Mouse (Mus musculus) testis, postnatal 10 days (tissue): Measurements from ENCODE around the gene Zc3h10.
"Not testable (repeated sequence)": the region's sequence is repeated elsewhere in the genome, so short reads cannot be mapped to it uniquely, and the experiment has no call there.

Experiments used
- DNase-seq: peaks from one replicate; pipeline ENCODE4 v3.0.0; 2021; ENCODE audit warnings: low spot score

Gene Zc3h10

DNA sequence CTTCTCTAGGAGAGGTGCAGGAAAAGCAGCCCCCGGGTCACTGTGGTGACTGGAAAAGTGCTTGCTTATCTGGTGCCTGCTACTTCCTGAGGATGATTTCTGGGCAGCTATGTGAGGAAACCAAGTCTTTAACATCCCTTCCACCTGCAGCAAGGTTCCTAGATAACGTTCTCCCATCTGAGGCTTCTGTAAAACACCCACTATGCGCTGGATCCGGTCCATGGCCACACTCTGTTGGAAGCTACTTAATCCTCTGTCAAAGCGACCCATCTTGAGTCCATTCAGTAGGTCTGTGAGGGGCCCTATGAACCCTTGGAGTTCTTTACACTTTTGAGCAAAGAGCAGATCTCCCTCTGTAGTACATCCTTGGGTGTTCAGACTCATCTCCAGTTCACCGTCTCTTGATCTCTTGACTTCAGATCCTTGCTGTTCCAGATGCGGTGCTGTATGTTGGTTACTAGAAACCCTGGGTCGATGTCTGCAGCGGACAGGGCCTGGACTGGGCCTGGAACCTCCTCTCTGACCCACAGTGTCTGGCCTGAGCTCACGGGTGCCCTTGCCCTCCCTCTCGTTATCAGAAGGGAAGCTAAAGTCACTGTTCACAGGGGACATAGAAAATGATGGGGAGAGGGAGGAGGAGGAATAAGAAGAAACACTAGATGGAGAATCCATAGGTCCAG, 2.7 kb upstream of the Zc3h10 start:
- DNase-seq = not testable (repeated sequence)

DNA sequence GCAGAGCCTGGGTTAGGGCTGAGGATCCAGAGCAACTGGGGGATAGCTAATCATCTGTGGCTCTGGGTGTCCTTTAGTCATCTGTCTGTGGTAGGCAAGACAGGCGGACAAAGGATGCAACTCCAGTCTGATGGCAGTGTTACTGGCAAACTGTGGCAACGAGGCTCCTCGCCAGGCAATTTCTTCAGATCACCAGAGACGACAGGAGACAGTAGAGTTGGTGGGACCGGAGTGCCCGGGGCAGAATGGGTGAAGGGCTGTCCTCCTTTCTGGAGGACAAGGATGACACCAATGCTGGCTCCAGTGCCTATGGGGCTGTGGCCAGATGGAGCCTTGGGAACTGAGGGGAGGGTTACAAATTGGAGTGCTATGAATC, 2.1 kb upstream of the Zc3h10 start:
- not testable (repeated sequence) for DNase-seq

DNA sequence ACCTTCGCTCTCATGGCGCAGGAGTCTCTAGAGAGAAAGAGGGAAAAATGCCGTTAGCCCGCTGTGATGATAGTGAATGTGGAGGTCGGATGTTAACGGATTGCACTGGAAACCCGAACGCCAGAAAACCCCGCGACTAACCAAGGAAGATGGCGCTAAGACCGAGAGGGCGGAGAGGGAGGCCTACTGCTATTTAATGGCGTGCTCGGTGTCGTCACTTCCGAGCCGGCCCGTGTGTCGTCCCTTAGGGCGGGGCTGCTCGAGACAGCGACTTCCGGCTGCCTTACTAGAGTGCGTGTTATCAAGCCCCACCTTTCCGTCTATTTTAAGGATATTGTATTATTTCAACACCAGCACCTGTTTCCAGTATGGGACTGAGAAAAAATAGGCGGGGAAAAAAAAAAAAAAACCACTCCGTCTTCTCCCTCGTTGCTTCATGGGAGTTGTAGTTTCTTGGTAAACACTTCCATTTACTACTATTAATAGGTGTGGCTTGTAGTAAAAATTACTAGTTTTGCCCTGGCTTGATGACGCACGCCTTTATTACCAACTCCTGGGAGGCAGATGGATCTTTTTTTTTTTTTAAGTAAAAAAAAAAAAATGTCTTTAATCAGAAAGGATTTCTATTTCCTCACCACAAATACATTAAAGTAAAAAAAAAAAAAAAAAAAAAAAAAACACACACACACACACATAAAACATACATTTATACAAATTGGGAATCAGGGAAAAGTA, 1.5 kb upstream of the Zc3h10 start, which contains the start of gene Rpl41:
Rpl41 (minus strand) TSS at position 359 of the 735 bp plus-strand sequence.
- peak; percentile 92 for DNase-seq

DNA sequence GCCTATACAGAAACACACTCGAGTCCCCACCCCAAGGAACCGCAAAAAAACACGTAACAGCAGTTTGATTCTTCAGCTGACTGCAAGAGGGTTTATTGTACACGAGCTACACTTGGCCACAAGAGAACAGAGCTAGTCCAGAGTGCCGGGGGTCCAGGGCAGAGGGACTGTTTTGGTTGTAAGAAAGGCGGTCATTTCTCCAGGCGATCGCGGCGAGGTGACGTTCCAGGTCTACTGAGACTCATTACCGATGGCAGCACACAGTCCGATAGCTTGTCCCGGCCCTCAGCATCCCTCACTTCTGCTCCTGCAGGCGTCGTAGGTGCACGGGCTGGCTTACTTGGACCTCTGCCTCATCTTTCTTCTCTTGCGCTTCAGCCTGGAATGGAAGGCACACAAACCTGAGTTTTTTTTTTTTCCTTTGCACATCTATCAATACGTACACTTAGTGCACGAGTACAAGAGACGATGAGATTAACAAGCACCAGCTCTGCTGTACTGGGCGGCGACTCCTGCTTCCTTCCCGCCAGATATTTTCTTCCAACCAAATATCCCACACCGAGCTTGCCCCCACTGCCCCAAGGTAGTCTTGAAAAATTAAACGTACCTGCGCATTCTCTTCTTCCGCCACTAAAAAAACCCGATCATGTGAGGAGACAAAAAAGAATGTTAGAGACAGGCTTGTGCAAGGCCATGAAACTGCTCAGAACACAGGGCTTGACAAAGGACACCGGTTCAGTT, 647 bp upstream of the Zc3h10 start:
- DNase-seq = not testable (repeated sequence)

DNA sequence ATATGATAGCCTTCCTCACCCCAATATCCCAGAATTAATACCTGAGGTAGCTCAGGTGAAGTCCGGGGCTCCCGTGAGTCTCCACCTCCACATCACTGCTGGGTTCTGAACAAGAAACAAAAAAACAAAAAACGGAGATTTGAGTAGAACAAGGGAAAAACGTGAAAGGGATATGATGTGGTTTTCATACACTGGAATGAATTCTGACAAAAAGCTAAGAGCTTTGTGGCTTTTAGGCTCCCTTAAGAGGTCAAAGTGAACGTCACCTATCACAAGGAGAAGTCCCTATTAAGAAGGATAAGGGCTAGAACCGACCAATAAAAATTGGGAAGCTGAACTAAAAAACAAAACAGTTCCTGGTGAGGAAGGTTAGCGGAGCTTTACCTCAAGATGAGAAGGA, 787 bp downstream of the Zc3h10 start:
- DNase-seq = no peak

DNA sequence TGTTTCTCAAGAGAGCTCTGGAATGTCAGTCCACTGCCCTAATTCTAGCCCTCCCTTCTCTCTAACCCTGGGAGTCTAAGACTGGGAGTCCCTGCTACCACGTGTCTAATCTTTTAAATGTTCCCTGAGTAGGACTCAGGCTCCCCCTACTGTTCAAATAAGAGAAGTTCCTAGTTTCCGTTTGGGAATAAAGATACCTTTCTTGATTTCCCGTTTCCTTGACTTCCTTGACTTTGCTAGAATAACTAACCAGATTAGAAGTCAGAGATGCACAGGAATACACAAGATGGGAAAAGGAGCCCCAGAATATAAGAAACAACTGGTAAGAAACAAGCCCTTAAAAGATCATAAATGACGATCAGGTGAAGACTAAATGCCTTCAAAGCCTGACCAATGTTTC, 1.2 kb downstream of the Zc3h10 start:
- DNase-seq = no peak

DNA sequence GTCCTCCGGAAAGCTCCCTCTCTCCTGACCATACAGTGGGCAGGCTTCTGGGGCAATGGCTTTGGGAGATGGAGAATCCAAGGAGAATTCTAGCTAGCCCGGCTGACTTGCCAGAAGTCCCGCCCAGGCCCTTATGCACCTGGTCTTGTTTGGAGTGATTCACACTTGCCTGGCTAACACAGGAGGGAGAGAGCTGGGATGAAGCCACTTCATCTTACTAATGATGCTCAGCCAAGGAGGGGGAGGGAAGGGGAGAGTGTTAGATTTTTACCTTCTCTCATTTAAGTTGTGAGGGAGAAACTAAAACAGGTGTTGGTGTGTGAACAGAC, 2.0 kb downstream of the Zc3h10 start:
- no peak for DNase-seq

DNA sequence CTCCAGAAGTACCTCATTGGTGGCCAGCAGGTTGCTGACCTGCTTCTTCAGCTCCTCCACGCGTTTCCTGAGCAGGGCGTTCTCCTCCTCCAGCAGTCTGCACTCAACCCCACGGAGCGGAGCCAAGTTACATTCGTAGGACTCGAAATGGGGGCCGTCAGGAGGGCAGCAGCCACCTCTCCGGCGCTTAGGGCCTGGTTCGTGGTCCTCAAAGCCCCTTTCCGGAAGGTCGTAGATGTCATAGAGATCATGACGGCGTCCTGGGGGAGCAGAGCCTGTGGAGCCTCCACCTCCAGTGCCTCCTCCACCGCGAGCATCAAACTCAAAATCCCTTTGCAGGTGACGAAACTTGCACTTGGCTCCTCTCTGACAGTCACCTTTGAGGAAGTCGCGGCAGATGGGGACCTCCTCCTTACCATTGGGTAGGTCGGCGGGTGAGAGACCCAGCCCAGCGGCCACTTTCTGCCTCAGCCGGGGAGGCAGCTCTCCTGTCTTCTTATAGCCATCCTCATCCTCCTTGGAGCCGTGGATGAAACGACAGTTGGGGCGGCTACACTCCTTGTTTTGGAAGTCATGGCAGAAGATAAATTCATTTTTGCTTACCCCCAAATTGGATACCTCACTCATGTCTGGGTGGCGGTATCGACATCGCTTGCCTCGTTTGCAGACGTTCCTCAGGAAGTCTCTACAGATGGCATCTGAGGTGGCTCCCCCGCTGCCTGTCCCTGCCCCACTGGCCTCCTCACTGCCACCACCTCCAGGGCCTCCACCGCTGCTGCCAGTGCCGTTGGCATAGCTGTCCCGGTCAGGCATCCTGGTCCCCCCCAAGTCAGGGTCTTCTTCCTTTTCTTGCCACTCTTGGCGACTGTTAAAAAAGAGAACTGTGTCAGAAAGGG, 2.7 kb downstream of the Zc3h10 start:
- DNase-seq = no peak

DNA sequence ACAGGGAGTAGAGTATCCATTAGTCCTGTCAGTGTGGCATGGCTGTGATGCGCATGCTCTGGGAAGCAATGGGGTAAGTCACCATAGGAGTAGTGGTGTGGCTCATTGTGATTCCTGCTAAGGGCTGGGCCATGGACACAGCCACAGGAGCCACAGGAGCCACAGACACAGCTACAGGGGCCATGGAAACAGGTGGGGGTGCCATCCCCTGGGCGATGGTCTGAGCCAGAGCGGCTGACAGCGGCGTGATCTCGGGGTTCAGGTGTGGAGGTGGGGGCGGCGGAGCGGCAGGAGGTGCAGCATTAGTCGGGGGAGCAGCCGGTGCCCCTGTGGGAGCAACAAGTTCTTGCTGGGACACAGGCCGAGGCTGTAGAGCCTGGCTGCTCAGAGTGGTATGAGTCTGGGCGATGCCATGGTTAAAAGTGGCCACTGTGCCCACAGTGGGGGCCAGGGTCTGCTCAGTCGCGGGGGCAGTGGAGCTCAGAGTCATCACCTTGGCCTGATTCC, 3.4 kb downstream of the Zc3h10 start:
- no peak for DNase-seq

DNA sequence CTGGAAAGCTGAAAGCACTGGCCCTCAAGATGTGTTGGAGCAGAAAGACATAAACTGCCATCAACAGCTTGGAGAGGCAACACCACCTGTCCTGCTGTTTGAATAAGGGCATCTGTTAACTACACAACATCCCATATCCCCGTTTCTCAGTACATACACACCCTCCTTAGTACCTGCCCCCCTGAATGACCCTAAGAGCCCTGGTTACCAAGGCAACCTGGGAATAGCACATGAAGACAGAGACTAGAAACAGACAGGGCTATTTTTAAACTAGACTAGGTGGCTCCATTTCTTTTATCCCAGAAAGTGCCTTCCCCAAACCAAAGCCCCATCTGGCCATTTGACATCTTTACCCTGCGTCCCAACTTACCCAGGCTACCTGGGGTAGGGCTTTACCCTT, 4.5 kb downstream of the Zc3h10 start:
- DNase-seq = no peak

DNA sequence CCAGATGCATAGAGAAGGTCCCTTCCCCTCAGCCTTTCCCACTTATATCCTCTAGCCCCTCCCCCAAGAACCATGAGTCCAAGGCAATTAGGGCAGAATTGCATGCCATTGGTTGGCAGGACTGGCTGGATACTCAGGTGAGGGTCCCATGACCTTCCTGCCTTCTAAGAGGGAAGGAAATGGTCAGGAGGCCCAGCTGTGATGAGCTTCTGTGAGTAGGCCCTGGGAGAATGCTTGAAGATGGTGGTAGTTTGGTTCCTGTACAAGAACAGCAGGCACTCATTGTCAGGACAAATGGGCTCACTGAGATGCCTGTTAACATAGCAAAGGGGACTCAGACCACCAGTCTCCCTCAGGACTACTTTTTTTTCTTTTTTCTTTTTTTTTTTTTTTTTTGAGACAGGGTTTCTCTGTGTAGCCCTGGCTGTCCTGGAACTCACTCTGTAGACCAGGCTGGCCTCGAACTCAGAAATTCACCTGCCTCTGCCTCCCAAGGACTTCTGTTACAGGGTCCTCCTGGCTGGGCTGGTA, 9.2 kb downstream of the Zc3h10 start:
- no peak for DNase-seq

DNA sequence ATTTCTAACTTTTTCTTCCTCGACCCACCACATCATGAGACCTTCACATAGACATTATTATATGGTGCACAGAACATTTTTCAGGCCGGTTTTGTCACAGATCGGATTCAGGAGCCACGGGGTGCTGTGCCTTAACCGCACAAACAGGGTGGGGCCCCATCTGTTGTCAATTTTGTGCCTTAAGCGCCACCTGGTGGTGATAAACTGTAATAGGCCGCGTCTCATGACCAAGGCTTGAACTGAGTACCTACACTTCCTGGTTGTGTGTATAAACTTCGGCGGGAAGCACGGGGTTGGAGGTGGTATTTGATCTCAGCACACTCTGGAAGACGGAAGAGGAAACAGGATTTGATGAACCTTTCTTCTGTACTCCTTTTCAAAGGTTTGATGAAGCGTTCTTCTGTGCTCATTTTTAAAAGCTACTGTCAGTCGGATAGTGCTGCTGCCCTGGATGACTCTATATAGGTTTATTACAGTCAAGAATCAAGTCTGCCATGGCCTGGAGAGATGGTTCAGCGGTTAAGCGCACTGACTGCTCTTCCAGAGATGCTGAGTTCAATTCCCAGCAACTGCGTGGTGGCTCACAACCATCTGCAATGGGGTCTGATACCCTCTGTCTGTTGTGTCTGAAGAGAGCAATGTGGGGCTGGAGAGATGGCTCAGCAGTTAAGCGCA, 11.2 kb downstream of the Zc3h10 start:
- peak; percentile 84 for DNase-seq

DNA sequence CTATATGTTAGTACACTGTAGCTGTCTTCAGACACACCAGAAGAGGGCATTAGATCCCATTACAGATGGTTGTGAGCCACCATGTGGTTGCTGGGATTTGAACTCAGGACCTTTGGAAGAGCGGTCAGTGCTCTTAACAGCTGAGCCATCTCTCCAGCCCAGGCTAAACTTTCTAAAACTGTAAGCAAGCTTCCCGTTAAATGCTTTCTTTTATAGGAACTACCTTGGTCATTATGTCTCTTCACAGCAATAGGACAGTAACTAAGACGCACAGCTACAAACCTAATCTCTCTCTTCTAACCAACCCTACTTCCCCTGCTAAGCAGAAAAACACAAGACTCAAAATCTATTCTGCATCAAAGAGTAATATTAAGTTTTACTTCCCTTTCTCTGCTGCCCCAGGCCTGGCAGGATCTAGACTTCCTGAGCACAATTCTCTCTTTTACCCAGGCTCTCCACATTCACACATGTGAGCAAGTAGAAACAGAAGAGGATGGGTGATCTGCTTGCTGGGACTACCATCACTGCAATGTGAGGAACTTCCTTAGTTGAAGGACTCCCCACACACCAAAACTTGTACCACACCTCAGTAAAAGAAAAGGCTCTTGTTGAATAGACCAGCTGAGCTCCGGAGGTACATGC, 11.8 kb downstream of the Zc3h10 start:
- no peak for DNase-seq

DNA sequence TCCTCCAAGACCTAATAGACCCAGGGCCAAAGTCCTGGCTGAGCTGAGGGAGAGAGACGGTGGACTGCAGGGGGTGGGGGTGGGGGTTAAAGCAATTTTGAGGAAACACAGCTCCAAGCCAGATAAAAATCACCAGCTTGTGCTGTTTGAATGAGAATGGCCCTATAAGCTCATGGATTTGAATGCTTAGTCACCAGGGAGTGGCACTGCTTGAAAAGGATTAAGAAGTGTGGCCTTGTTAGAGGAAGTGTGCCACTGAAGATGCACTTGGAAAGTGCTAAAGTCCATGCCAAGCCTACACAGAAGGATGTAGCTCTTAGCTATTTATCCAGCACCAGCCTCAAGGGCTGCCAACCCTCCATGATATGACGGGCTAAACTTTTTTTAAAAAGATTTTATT, 12.4 kb downstream of the Zc3h10 start:
- no peak for DNase-seq

DNA sequence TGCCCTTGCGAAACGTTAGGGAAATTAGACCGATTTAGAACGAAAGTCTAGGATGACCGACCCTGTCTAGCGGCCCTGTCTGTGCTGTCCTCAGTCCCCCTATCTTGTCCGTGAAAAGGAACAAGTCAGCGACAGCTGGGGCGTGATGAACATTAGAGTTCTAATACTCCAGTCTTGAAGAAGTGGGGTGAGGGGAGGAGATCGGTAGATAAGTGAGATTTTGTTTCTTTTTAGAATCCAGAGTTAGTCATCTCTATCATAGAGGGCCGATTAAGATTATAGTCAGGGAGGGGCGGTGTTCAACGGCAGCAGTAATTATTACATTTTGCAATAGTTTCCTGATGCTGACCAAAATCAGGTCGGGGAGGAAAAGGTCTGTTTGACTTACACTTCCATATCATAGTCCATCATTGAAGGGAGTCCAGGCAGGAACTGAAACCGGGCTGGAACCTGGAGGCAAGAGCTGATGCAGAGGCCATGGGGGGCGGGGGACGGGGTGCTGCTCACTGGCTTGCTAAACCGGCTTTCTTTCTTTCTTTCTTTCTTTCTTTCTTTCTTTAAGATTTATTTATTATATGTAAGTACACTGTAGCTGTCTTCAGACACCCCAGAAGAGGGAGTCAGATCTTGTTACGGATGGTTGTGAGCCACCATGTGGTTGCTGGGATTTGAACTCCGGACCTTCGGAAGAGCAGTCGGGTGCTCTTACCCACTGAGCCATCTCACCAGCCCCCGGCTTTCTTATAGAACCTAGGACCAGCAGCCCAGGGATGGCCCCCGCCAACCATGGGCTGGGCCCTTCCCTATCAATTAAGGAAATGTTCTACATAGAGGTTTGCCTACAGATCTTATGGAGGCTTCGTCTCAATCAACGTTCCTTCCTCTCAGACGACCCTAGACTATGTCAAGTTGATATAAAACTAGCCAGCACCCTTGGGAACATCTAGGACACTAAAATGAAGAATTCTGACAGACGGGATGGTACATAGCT, 20.9 kb downstream of the Zc3h10 start:
- DNase-seq = no peak

DNA sequence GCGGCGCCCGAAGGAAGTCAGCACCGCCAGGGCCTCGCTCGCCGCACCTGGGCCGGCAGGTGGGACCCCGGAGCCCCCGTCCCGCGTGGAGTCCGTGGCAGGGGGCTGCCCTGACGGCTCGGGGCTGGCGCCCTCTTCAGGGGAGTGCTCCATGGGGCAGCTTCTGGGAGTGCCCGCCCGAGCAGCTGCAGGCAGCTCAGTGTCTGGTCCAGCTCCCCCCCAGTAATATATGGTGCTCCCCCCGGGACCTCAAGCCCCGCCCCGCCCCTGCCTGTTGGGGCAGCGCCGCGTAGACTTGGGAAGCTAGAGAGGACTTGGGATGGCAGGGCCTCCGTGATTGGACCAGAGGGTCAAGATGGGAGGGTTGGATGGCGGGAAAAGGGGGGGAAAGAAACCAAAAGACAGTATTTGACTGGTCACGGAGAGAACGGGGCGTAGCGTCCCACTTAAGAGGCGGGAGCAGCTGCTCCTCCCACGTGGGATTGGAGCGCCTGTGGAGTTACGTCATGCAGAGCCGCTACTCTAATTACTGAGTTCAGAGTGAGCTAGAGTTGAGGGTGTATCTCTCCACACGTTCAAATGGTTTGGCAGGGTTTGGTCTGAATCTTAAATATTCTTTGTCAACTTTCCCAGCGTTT, 21.8 kb downstream of the Zc3h10 start, which contains the start of gene Esyt1:
Esyt1 (minus strand) TSS at position 201 of the 638 bp plus-strand sequence.
- peak; percentile 90 for DNase-seq

DNA sequence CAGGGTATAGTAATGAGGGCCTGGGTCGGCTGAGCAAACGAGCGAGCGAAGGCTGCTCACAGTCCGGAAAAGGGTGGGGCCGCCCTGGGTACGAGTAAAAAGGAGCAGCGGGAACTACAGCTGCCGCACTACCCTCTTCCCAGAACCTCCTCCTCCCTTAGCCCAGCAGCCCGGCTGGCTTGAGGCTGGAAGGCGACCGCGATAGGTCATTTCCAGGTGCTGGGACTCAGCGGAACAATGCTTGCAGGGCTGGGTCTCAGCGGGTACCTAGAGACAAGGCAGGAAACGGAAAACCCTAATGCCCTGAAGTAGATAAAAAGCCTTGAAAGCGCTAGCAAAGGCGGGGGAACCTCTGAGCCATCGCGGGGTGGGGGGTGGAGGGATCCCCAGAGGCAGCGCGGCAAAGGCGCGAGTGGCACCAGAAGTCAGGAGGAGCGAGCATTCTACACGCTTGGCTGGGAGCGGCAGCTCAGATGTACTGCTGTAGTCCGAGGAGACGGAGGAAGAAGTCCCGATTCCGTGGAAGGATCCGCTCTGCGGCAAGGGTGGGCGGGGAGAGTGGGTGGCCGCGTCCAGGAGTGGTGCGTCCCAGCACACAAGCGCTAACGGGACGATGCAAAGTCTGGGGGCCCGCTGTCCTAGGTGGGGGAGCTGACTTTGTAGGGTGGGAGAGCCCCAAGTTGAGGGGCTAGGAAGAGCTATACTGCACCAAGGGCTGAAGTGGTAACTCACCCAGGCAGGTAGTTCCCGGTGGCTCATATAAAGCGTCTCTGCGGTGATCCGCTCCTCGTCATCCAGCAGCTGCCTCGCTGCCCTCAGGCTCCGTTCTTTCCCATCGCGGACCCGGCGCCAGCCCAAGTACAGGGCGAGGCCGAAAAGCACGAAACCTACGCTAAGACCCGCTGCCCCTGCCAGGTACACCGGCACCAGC, 22.6 kb downstream of the Zc3h10 start:
- peak; percentile 74 for DNase-seq
